Mouse (Mus musculus) lung, adult 2 months (tissue): ENCODE measurements at regions not wholly inside any gene's neighbourhood (a gene's known extent, or its start where the extent isn't known, plus 50 kb on each side); places are given as distances from the start of the nearest gene placed in this dataset.

ENCODE experiments used
- DNase-seq: peaks from one replicate; pipeline ENCODE4 v3.0.0; 2022
- H3K4me1 ChIP-seq: fragments of 200-500 bp; 2 replicates; pipeline ENCODE4 v1.6.1; 2011; ENCODE audit warnings: low read length; ENCODE audit not compliant: control insufficient read depth, insufficient read depth
- H3K4me3 ChIP-seq: fragments of 200-500 bp; replicated peaks from 2 replicates; pipeline ENCODE3; 2011; ENCODE audit warnings: low read depth, mild to moderate bottlenecking, control low read depth, low read length; ENCODE audit errors: extremely low read depth
- CTCF ChIP-seq: fragments of 200-500 bp; IDR thresholded peaks from 2 replicates; pipeline ENCODE4 v1.5.1; 2011; ENCODE audit warnings: mild to moderate bottlenecking, low read length, control low read depth; ENCODE audit not compliant: insufficient read depth
- POLR2A ChIP-seq: fragments of 200-500 bp; IDR thresholded peaks from 2 replicates; pipeline ENCODE4 v1.6.1; 2011; ENCODE audit warnings: low read depth, mild to moderate bottlenecking, control low read depth, low read length, borderline replicate concordance; ENCODE audit errors: extremely low read depth
- WGBS: fragments of 180-500 bp; shearing (Covaris S2); methylation state at CpG from one replicate; pipeline ENCODE4 v1.1.7; 2018; 5-methylcytosine and 5-hydroxymethylcytosine counted together

GRCm38 (mm10) chr17:7634291-7634664 is 192.8 kb downstream of the Fndc1 start:
- 38% methylated on average over 5 of the region's 5 CpGs for WGBS
- no peak for DNase-seq

GRCm38 (mm10) chr17:7633382-7634290 is 193.5 kb downstream of the Fndc1 start:
- TF ChIP-seq CTCF (no peak), POLR2A (no peak)
- WGBS: 45% methylated on average over 9 of the region's 9 CpGs
- Histone ChIP-seq H3K4me3 (no peak overlapping the region), H3K4me1 (no peaks in the 10 kb centered on the region; the same call in 1 of the 2 replicates)
- no peak for DNase-seq

More at GRCm38 (mm10) chr17:7634291-7634664, 192.8 kb downstream of the Fndc1 start:
- H3K4me3 ChIP-seq: no peak overlapping the region
- H3K4me1 ChIP-seq: no peaks in the 10 kb centered on the region; the same call in 1 of the 2 replicates
- TF ChIP-seq CTCF (no peak), POLR2A (no peak)

DNA sequence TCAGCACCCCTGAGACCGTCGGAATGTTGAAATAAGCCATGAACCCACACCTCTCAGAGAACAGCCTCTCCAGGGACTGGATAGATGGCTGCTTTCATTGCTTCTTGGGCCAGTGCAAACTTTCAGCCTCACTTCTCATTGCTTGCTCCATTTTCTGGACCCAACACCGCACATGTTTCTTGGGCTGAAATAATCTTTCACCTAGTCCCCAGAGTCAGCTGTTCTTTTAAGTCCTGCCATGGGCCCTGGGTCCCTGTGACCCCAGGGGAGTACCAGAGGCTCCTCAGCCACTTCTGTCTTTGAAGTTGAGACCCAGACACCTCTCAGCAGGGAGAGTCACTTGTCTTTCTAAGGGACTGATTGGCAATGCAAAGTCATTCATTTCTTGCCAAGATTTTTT is 201.4 kb downstream of the Fndc1 start:
- 70% methylated on average over 3 of the region's 3 CpGs for WGBS
- Histone ChIP-seq H3K4me1 (no peaks in the 10 kb centered on the region), H3K4me3 (no peak overlapping the region)
- no peak for DNase-seq
- TF ChIP-seq POLR2A (no peak), CTCF (no peak)

DNA sequence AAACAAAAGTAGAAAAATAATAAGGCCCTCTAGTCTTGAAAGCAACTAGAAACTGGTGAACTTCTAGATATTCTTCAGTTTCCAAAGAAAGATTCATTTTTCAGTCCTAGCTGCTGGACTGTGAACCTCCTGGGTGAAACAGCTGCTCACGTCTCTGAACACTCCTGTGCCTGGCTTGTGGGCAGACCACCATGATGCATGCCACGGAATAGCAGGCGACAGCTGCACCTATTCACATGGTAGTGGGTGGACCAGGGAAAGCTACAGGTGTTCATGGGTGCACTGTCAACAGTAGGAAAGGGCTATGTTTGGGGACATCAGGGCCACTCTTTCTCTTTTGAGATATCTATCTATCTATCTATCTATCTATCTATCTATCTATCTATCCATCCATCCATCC is 203.7 kb downstream of the Fndc1 start:
- H3K4me3 ChIP-seq: no peak overlapping the region
- TF ChIP-seq POLR2A (no peak), CTCF (no peak)
- 85% methylated on average over 3 of the region's 3 CpGs for WGBS
- H3K4me1 ChIP-seq: no peaks in the 10 kb centered on the region
- no peak for DNase-seq

DNA sequence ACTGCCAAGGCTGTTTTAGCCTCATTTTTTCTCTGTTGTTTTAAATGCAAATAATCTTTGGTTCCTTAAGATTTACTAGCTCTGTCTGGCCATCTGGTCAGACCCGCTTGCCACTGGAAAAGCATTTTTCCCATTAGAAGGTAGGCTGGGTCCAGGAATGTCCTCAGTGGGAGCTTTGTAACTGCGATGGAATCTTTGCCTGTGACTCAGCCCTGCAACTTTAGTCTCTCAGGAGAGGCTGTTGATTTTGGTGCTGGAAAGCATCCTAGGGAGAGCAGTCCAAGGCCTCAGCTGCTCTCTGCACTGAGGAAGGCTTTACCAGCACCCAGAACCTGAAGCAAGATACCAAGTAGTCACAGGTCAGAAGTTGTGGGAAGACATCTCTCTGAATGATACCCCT is 205.8 kb downstream of the Fndc1 start:
- TF ChIP-seq POLR2A (no peak), CTCF (no peak)
- DNase-seq: no peak
- WGBS: 56% methylated on average over 2 of the region's 2 CpGs
- Histone ChIP-seq H3K4me3 (no peak overlapping the region), H3K4me1 (no peaks in the 10 kb centered on the region)

DNA sequence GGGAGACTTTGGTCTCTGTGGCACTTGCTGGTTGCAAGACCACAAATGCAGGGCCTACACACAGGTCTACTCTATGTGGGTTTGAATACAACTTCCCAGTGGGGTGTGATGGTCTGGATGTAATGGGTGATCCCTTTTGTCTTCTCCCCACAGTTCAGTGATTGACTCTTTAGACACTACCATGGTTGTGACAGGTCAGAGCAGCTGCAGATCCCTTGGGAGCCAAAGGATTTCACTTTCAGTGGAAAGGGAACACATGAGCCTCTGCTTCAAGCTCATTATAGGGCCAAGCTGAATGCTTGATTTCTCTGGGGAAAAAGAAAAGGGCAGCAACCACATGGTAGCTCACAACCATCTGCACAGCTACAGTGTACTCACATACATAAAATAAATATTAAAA is 206.9 kb downstream of the Fndc1 start:
- no peak overlapping the region for H3K4me3 ChIP-seq
- DNase-seq: no peak
- TF ChIP-seq POLR2A (no peak), CTCF (no peak)
- H3K4me1 ChIP-seq: no peaks in the 10 kb centered on the region

DNA sequence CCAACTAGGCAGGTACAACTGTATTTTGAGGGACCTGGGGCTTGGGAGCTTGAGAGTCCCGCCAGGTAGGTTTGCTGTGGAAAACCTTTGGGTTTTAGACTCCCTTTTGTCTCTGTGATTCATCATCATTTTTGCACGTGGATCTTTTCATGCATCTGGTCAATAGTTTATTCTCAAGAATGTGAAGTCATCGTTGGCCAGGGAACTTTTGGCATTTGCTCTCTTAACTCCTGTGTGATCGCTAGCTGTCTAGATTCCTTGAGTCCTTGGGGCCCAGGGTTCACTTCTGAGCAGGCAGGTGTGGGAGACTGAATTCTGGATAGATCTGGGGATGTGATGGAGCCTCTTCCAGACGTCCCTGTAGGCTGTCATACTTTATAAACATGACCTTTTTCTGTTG is 207.5 kb downstream of the Fndc1 start:
- no peak for TF ChIP-seq POLR2A
- TF ChIP-seq CTCF: no peak
- no peaks in the 10 kb centered on the region for H3K4me1 ChIP-seq
- H3K4me3 ChIP-seq: no peak overlapping the region
- DNase-seq: no peak
- 53% methylated on average over 5 of the region's 5 CpGs for WGBS

- DNase-seq: no peak
- Histone ChIP-seq H3K4me3 (no peak overlapping the region), H3K4me1 (no peaks in the 10 kb centered on the region)
- 67% methylated on average over 11 of the region's 11 CpGs for WGBS
- TF ChIP-seq POLR2A (no peak), CTCF (no peak)
Measured at GRCm38 (mm10) chr17:7608046-7608445, 219.1 kb downstream of the Fndc1 start.

GRCm38 (mm10) chr17:7607431-7607830 is 219.7 kb downstream of the Fndc1 start:
- TF ChIP-seq CTCF (no peak), POLR2A (no peak)
- no peaks in the 10 kb centered on the region for H3K4me1 ChIP-seq
- no peak overlapping the region for H3K4me3 ChIP-seq
- DNase-seq: no peak
- WGBS: 64% methylated on average over 4 of the region's 4 CpGs
